Mouse (Mus musculus) embryonic facial prominence, embryonic 10.5 days (tissue): ENCODE measurements around the gene Polr2a. TPM values are rescaled to one million over a fixed set of nuclear protein-coding genes. Genes with fewer than 3 reads are reported as not detected.

ENCODE experiments used
- DNase-seq: peaks from one replicate; pipeline ENCODE4 v3.0.0-alpha.2; 2017; ENCODE audit warnings: low spot score
- H3K27ac ChIP-seq: fragments of 300-500 bp; sonication (generic); replicated peaks from 2 replicates; pipeline ENCODE4 v1.5.1; 2016; ENCODE audit warnings: mild to moderate bottlenecking
- H3K27me3 ChIP-seq: fragments of 300-500 bp; sonication (generic); replicated peaks from 2 replicates; pipeline ENCODE4 v1.6.1; 2016; ENCODE audit warnings: low read depth, mild to moderate bottlenecking; ENCODE audit not compliant: poor library complexity, severe bottlenecking
- H3K36me3 ChIP-seq: fragments of 300-500 bp; sonication (generic); replicated peaks from 2 replicates; pipeline ENCODE4 v1.6.1; 2016; ENCODE audit warnings: mild to moderate bottlenecking, moderate library complexity
- H3K4me1 ChIP-seq: fragments of 300-500 bp; sonication (generic); 2 replicates; pipeline ENCODE4 v1.6.1; 2016
- H3K4me3 ChIP-seq: fragments of 300-500 bp; sonication (generic); 2 replicates; pipeline ENCODE4 v1.5.1; 2016; ENCODE audit warnings: mild to moderate bottlenecking, moderate library complexity
- H3K9me3 ChIP-seq: fragments of 300-500 bp; sonication (generic); 2 replicates; pipeline ENCODE4 v1.6.1; 2016; ENCODE audit warnings: mild to moderate bottlenecking
- WGBS: fragments of 180-500 bp; shearing (Covaris S2); methylation state at CpG from one replicate; pipeline ENCODE4 v1.1.7; 2016; 5-methylcytosine and 5-hydroxymethylcytosine counted together
- polyA plus RNA-seq: library from polyadenylated mRNA; unstranded; fragments of >200 nt; fragmentation: Nextera tagmentation; extraction: Ambion mirVana; gene quantifications from 2 replicates; pipeline ENCODE4 v1.2.1, GENCODE M21; 2016

The Polr2a gene
- polyA plus RNA-seq: 31.3 and 34.9 TPM in 2 replicates

DNA sequence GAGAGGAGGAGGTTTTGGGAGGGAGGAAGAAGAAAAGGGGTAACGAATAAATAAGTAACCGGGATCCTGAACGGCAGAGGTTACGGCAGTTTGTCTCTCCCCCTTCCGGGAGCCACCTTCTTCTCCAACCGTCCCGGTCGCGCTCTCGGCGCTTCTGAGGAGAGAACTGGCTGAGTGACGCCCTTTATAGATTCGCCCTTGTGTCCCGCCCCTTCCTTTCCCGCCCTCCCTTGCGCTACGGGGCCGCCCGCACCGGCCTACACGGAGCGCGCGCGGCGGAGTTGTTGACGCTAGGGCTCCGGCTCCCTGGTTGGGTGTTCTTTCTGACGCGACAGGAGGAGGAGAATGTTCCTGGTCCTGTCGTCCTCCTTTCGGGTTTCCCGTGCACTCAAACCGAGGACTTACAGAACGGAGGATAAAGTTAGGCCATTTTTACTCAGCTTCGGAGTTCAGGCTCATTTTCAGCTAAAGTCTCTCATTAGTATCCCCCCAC lies at the start of gene Polr2a:
Gene Polr2a (minus strand): TSS at position 160 of the 493 bp plus-strand sequence.
- peaks cover 13% of the 10 kb centered on the region; the same call in 1 of the 2 replicates for H3K36me3 ChIP-seq
- WGBS: 0% methylated on average over 36 of the region's 36 CpGs
- peaks cover 4% of the 10 kb centered on the region; the same call in 1 of the 2 replicates for H3K27me3 ChIP-seq
- peaks cover 47% of the 10 kb centered on the region for H3K4me1 ChIP-seq
- peak within 1 kb of the TSS; percentile 95 for H3K27ac ChIP-seq
- no peaks in the 10 kb centered on the region for H3K9me3 ChIP-seq
- peak within 1 kb of the TSS; percentile 64 for H3K4me3 ChIP-seq
- DNase-seq: peak; percentile 98

DNA sequence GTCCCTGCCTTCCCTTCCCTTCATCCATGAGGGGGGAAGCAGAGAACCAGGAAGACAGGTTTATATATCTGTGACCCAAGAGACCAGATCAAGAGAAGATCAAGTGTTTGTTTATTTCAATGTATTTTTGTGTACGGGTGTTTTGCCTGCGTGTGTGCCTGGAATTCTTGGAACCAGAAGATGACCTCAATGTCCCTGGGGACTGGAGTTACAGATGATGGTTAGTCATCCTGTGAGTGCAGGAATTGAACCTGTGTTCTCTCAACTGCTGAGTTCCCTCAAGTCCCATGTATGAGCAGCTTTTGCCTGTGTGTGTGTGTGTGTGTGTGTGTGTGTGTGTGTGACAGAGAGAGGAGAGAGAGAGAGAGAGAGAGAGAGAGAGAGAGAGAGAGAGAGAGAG lies 49.2 kb upstream of the Polr2a start:
- Histone ChIP-seq H3K4me3 (no peak overlapping the region), H3K36me3 (no peaks in the 10 kb centered on the region), H3K27me3 (peaks cover 49% of the 10 kb centered on the region), H3K4me1 (peaks cover 25% of the 10 kb centered on the region), H3K9me3 (no peaks in the 10 kb centered on the region; the same call in 1 of the 2 replicates), H3K27ac (no peak overlapping the region)
- 84% methylated on average over 2 of the region's 2 CpGs for WGBS
- DNase-seq: no peak

DNA sequence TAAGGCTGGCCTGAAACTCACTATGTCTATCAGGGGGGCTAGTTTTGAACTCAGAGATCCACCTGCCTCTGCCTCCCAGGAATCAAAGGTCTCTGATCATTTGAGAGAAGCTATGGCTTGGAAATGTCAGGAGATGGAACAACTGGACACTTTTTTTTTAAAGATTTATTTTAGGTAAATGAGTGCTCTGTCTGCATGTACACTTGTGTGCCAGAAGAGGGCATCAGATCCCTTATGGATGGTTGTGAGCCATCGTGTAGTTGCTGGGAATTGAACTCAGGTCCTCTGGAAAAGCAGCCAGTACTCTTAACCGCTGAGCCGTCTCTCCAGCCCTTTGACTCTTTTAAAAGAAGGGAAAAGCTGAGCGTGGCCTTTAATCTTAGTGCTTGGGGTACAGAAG lies 47.9 kb upstream of the Polr2a start:
- Histone ChIP-seq H3K27ac (no peak overlapping the region), H3K36me3 (no peaks in the 10 kb centered on the region), H3K27me3 (peaks cover 61% of the 10 kb centered on the region), H3K4me3 (no peak overlapping the region), H3K9me3 (no peaks in the 10 kb centered on the region; the same call in 1 of the 2 replicates), H3K4me1 (peaks cover 38% of the 10 kb centered on the region)
- DNase-seq: no peak
- WGBS: 81% methylated on average over 4 of the region's 4 CpGs

DNA sequence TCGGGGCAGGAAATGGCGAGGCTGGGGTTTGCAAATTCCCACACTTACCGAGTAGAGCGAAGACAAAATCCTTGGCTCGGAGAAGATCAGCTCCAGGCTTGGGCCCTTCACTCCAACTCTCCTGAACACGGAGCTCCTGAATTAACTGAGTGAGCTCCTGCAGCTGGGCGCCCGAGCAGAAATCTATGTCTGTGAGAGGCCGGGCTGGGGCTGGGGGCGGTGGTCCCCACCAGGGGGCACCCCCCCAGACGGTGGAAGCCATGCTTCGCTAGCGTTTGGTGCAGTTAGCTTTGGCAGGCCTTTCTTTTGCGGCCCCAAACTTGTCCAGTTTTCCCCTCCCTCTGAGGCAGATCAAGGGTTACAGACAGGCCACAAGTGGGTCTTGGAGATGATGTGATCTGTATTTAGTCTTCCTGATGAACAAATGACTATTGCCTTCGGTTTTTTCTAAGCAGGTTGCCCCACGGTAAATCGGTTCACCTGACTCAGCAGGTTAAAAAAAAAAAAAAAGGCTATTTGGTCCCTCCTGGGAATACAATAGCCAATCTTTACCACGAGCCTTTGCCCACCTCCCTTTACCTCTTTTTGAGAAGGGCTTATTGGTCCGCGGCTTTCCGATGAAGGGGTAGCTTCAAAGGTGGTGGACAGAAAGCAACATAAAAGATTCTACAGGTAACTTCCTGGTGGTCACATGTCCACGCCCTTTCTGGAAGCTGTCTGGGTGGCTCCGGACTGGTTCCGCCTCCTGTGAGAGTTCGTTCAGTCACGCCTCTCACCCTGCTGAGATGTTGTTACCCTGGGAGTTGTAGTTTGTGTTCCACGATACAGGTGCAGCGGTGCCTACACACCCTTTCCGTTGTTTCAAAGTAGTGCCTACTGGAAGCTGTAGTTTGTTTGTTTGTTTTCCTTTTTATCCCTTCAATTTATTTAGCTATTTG lies 46.8 kb upstream of the Polr2a start, which contains the start of gene Tmem102:
Gene Tmem102 (minus strand): TSS at position 653 of the 938 bp plus-strand sequence.
- H3K9me3 ChIP-seq: no peaks in the 10 kb centered on the region; the same call in 1 of the 2 replicates
- DNase-seq: peak; percentile 37
- H3K27ac ChIP-seq: no peak within 1 kb of the TSS
- no peaks in the 10 kb centered on the region for H3K36me3 ChIP-seq
- 4% methylated on average over 29 of the region's 29 CpGs for WGBS
- H3K4me1 ChIP-seq: peaks cover 49% of the 10 kb centered on the region
- H3K4me3 ChIP-seq: peak within 1 kb of the TSS; percentile 67
- peaks cover 73% of the 10 kb centered on the region for H3K27me3 ChIP-seq

DNA sequence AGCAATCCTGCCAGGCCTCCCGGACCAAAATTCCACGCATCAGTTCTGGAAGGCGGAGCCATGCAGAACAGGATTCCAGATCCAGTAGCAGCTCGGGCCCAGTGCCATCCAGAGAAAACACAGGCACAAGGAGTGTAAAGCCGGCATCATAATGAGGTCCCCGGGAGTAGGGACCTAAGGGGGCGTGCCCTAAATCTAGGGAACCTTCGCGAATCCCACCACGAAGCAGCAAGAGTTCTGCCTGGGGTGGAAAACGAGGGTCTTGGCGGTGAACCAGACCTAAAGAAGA lies 46.2 kb upstream of the Polr2a start:
- peaks cover 79% of the 10 kb centered on the region for H3K27me3 ChIP-seq
- H3K4me1 ChIP-seq: peaks cover 55% of the 10 kb centered on the region
- H3K27ac ChIP-seq: no peak overlapping the region
- no peak for DNase-seq
- H3K9me3 ChIP-seq: no peaks in the 10 kb centered on the region; the same call in 1 of the 2 replicates
- WGBS: 5% methylated on average over 12 of the region's 12 CpGs
- peak overlapping the region; percentile 67 for H3K4me3 ChIP-seq
- H3K36me3 ChIP-seq: no peaks in the 10 kb centered on the region

DNA sequence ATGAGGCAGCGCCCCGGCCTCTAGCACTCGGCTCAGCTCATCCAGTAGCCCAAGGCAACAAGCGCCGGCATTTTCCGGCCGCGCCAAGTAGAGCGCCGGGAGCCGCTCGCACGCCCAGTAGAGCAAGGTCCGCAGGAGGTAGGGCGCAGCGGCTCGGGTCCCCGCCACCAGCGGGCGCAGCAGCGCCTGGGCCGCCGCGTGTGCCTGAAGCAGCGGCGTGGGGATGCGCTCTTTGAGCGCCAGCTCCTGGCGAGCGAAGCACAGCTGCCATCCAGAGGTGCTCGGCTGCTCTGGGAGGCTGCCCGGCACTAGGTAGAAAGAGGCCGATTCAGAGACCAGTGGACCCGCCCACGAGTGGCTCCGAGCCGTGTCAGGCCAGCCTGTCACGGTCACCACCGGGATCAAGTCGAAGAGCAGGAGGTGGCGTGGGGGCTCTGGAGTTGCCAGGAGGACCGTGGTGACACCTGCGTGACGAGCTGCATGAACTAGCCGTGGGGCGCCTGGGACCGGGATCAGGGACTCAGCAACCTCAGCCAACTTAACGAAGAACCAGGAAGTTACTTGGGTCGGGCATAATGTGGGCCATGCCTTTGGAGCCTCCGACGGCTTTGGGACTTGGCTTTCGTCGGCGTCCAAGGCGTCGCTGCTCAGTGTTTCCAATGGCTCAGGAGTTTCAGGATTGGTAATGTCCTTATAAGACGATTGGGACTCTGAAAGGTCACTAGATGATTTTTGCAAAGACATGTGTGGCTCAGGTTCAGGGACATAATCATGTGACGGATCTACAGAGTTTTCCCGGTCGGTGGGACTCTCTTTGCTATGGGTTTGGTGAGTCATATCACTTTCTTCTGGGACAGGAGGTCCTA lies 45.6 kb upstream of the Polr2a start:
- Histone ChIP-seq H3K4me3 (peak overlapping the region; percentile 67), H3K4me1 (peaks cover 61% of the 10 kb centered on the region), H3K9me3 (no peaks in the 10 kb centered on the region; the same call in 1 of the 2 replicates), H3K36me3 (no peaks in the 10 kb centered on the region), H3K27ac (peak overlapping the region; percentile 31), H3K27me3 (peaks cover 85% of the 10 kb centered on the region)
- DNase-seq: peak; percentile 84
- whole genome bisulfite sequencing: 1% methylated on average over 60 of the region's 60 CpGs

DNA sequence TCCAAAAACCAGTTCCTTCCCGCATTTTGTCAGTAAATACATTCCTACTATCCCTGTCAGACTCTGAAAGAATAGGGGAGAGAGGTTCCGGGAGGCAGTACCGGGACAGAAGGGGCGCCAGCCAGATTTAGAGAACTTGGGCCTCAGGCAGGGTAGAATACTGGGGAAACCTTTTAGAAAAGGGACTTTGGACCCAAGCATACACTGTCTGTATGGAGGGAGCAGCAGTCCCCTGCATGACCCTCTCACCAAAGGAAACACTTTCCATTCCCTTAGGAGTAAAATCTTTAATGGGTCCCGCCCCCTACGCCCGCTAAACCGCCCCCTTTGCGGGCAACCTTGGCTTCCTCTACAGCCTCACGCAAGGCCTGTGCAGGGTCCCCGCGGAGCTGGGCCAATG lies 44.9 kb upstream of the Polr2a start:
- Histone ChIP-seq H3K4me3 (peak overlapping the region; percentile 67), H3K9me3 (no peaks in the 10 kb centered on the region; the same call in 1 of the 2 replicates), H3K27ac (peak overlapping the region; percentile 31), H3K36me3 (no peaks in the 10 kb centered on the region), H3K4me1 (peaks cover 63% of the 10 kb centered on the region), H3K27me3 (peaks cover 92% of the 10 kb centered on the region)
- 2% methylated on average over 12 of the region's 12 CpGs for WGBS
- DNase-seq: no peak

DNA sequence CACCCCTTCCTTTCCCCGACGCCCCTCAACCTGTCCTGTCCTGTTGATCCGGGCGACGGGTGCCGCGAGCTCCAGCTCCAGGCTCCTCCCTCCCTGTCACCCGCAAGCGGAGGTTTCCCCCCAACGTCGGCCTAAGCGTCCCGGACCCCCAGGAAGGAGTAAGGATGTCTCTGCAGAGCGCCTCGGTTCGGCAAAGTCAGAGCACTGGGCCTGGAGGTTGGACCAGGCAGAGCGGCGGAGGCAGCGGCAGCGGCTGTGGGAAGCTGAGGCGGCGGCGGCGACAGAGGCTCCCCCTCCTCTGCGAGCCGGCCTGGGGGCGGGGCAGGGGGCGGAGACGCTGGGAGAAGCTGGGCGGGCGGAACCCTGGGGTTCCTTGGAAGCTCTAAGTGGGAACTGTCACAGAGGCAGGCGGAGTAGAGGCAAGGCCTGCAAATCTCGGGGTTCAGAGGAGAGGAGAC lies 44.2 kb upstream of the Polr2a start:
- DNase-seq: peak; percentile 86
- H3K4me3 ChIP-seq: peak overlapping the region; percentile 67
- peak overlapping the region; percentile 63 for H3K27ac ChIP-seq
- H3K9me3 ChIP-seq: no peaks in the 10 kb centered on the region; the same call in 1 of the 2 replicates
- H3K27me3 ChIP-seq: peaks cover 98% of the 10 kb centered on the region
- peaks cover 63% of the 10 kb centered on the region for H3K4me1 ChIP-seq
- WGBS: under 1% methylated on average over 33 of the region's 33 CpGs
- no peaks in the 10 kb centered on the region for H3K36me3 ChIP-seq

DNA sequence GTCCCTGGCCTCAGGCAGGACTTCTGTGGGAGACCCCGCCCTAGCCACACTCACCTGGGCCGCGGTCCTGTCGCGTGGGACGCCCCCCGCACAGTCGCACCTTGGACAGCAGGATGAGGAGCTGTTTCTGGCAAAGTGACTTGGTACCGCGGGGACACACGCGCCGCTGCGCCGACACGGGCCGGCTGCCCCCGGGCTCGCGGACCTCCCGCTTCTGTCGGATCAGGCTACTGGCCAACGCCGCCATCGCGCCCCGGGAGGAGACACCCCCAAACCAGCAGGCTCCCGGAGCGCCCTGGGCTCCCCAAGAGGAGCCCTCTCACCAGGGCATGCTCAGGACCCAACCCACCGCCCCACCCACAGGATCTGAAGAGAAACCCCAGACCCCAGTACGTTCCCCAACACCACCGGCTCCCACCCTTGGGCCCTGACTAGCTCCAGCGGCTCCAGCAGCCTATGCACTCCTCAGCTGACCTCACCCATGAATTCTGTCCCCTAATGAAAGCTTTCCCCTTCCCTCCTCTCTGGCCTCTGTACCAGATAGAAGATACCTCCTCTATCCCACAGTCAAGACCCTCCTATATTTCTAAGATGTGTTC lies 43.0 kb upstream of the Polr2a start, which contains the start of gene Fgf11:
Gene Fgf11 (minus strand): TSS at position 479 of the 599 bp plus-strand sequence.
- WGBS: 1% methylated on average over 33 of the region's 33 CpGs
- H3K4me1 ChIP-seq: peaks cover 63% of the 10 kb centered on the region
- peak; percentile 43 for DNase-seq
- peak within 1 kb of the TSS; percentile 91 for H3K27ac ChIP-seq
- H3K9me3 ChIP-seq: no peaks in the 10 kb centered on the region; the same call in 1 of the 2 replicates
- no peaks in the 10 kb centered on the region for H3K36me3 ChIP-seq
- H3K27me3 ChIP-seq: peaks cover 100% of the 10 kb centered on the region
- peak within 1 kb of the TSS; percentile 67 for H3K4me3 ChIP-seq

DNA sequence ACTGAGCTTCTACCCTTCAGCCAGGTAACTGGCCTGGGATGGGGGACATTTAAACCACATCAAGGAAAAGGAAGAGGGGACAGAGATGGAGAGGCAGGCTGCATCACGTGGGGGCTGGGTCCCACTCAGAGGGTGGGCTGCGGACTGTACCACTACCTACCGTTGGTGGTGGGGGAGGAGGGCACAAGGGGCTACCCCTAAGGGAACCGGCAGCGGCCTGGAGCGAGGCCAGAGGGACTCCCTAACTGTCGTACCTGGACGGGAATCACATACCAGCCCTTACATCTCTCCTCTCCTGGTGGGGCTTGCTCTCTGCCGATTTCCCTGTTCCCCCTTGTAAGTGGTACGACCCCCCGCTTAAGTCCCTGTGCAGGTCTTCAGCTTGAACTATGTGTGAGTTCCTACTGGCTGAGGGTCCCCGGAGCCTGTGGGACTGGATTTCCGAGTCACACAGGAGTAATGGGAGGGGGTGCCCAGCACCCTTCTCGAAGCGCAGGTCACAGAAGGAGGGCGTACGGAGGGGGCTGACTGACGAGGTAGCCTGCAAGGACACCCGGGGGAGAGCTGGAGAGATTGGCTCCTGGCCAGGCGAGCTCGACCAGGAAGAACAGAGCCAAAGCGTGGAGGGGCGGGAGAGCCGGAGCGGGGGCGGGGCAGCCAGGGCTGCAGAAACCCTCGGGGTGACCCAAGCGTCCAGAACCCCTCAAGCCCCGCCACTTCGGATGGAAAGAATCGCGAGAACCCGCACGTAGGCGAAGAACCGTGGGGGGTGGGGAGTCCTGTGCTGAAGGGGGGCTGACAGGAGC lies 42.2 kb upstream of the Polr2a start:
- H3K4me1 ChIP-seq: peaks cover 68% of the 10 kb centered on the region

DNA sequence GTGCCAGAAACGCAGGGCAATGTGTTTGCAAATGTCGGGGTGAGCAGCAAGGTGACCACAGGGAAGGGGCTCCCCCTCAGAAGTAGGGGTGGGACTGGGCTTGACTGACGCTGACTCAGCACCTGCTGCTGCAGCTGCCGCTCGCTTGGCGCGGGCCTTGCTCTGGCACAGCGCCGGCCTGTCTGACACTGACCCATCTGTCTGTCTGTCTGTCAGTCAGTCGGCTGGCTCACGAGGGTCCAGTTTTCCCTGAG lies 41.6 kb upstream of the Polr2a start:
- Histone ChIP-seq H3K27ac (peak overlapping the region; percentile 91), H3K9me3 (no peaks in the 10 kb centered on the region), H3K4me1 (peaks cover 72% of the 10 kb centered on the region), H3K4me3 (peak overlapping the region; percentile 67), H3K36me3 (no peaks in the 10 kb centered on the region), H3K27me3 (peaks cover 100% of the 10 kb centered on the region)
- no peak for DNase-seq
- WGBS: under 1% methylated on average over 11 of the region's 11 CpGs

More for the DNA sequence above, 42.2 kb upstream of the Polr2a start:
- DNase-seq: peak; percentile 88
- H3K9me3 ChIP-seq: no peaks in the 10 kb centered on the region
- under 1% methylated on average over 36 of the region's 36 CpGs for WGBS
- H3K27ac ChIP-seq: peak overlapping the region; percentile 91
- H3K4me3 ChIP-seq: peak overlapping the region; percentile 67
- peaks cover 100% of the 10 kb centered on the region for H3K27me3 ChIP-seq
- H3K36me3 ChIP-seq: no peaks in the 10 kb centered on the region
